Mouse (Mus musculus): ENCODE results near the gene 1700022I11Rik. TPM values are rescaled to one million over a fixed set of nuclear protein-coding genes. Genes with fewer than 3 reads are reported as not detected.

1700022I11Rik gene
- total RNA-seq, 2 experiments from 2014 or later, result not detected

GRCm38 (mm10) chr4:43030352-43030751, 60.9 kb downstream of the 1700022I11Rik start:
- intact Hi-C loops (cut with DNase I), result loop anchor here (10.0 kb wide), 1 partner anchor 534 kb away; the partner anchor contains the start of genes Creb3 and Tln1
- no peak for DNase-seq (ENCODE audit: low spot score in 2 of 2)

GRCm38 (mm10) chr4:43030780-43031230, 61.4 kb downstream of the 1700022I11Rik start:
- intact Hi-C loops (cut with DNase I), result loop anchor here (10.0 kb wide), 1 partner anchor 534 kb away; the partner anchor contains the start of genes Creb3 and Tln1
- DNase-seq (ENCODE audit: low spot score in 2 of 2), result peak in 1 of 2 experiments; percentile 28

GRCm38 (mm10) chr4:43031237-43031995, 62.0 kb downstream of the 1700022I11Rik start, which contains the start of gene Stoml2:
Gene Stoml2 (minus strand): TSS chr4:43031710.
- DNase-seq (ENCODE audit: low spot score in 2 of 2), result peak; percentile 92 to 96
- intact Hi-C loops (cut with DNase I), result loop anchor here (10.0 kb wide), 1 partner anchor 533 kb away; the partner anchor contains the start of genes Creb3 and Tln1

GRCm38 (mm10) chr4:43032501-43032900, 63.1 kb downstream of the 1700022I11Rik start:
- intact Hi-C loops (cut with DNase I), result loop anchor here (10.0 kb wide), 1 partner anchor 532 kb away; the partner anchor contains the start of genes Creb3 and Tln1
- DNase-seq (ENCODE audit: low spot score in 2 of 2), result no peak

Other genes with a start within 250 kb of the 1700022I11Rik start
- gene 4930578G10Rik, start 234.1 kb upstream of the 1700022I11Rik start, total RNA-seq (2021), result 1 to 10 TPM; 1.6 to 3.5 TPM
- under 1 TPM in 1 of 2 experiments, not detected in 1; 0.57 TPM for gene Ccl19, start 213.0 kb upstream of the 1700022I11Rik start, total RNA-seq (2021)
- not detected for gene Ccl21a, start 195.6 kb upstream of the 1700022I11Rik start, total RNA-seq (2021)
- gene Fam205a1, start 115.7 kb upstream of the 1700022I11Rik start, total RNA-seq (2021), result under 1 TPM in 1 of 2 experiments, not detected in 1; 0.37 TPM
- 1 to 10 TPM; 1.9 to 2.3 TPM for gene Gm12394, start 112.8 kb upstream of the 1700022I11Rik start, total RNA-seq (2021)
- 1 to 10 TPM; 2.0 to 2.4 TPM for gene Fam205c, start 95.4 kb upstream of the 1700022I11Rik start, total RNA-seq (2021)
- gene Phf24, start 52.9 kb upstream of the 1700022I11Rik start, total RNA-seq (2021), result 100 to 1,000 TPM; 337 to 354 TPM
- gene Dnajb5, start 19.8 kb upstream of the 1700022I11Rik start, total RNA-seq (2021), result 100 to 1,000 TPM; 221 to 264 TPM
- gene Vcp, start 30.9 kb downstream of the 1700022I11Rik start, total RNA-seq (2021), result 100 to 1,000 TPM; 187 to 191 TPM
- 10 to 100 TPM in 1 of 2 experiments, 1 to 10 TPM in 1; 9.1 to 12.1 TPM for gene Fancg, start 40.9 kb downstream of the 1700022I11Rik start, total RNA-seq (2021)
- 10 to 100 TPM; 26.2 to 30.7 TPM for gene Pigo, start 56.2 kb downstream of the 1700022I11Rik start, total RNA-seq (2021)
- gene Stoml2, start 62.1 kb downstream of the 1700022I11Rik start, total RNA-seq (2021), result 100 to 1,000 TPM; 101 to 114 TPM
- 10 to 100 TPM; 31.7 to 32.4 TPM for gene Fam214b, start 76.6 kb downstream of the 1700022I11Rik start, total RNA-seq (2021)
- 10 to 100 TPM; 56.7 to 60.5 TPM for gene Unc13b, start 89.3 kb downstream of the 1700022I11Rik start, total RNA-seq (2021)